ENCODE assay signal across 8 mouse cellular contexts in genomic region chr6:99523679-99524370, GRCm38 (mm10). TPM values are rescaled to one million over a fixed set of nuclear protein-coding genes. Genes with fewer than 3 reads are reported as not detected.
DNase-seq lines count a peak whose midpoint lies in the region; ATAC-seq and TF ChIP-seq lines count a peak whose summit lies in the region.

No protein-coding gene starts in this region.

- H3K4me3 ChIP-seq in layer of hippocampus, adult 2 months = peak overlapping the region; percentile 93
- H3K4me3 ChIP-seq in embryonic facial prominence, embryonic 13.5 days = peak overlapping the region; percentile 77
- H3K4me3 ChIP-seq in myocyte = peak overlapping the region; percentile 86

- H3K79me2 ChIP-seq in myocyte (ENCODE audit: control insufficient read depth, insufficient read depth) = peaks cover 5% of the 10 kb centered on the region

- no peak overlapping the region for H3ac ChIP-seq in myocyte (ENCODE audit: control insufficient read depth, insufficient read length)

- 0 out of 2 replicates have a peak, but pooled peaks cover 6% of the 10 kb centered on the region for H3K36me3 ChIP-seq in embryonic facial prominence, embryonic 13.5 days
- peaks cover 4% of the 10 kb centered on the region for H3K36me3 ChIP-seq in myocyte (ENCODE audit: control insufficient read depth, insufficient read depth)

- no peak for ATAC-seq in embryonic facial prominence, embryonic 13.5 days (ENCODE audit: insufficient number of reproducible peaks, insufficient read depth, low FRiP score, low TSS enrichment, low read depth)
- ATAC-seq in granulocyte monocyte progenitor cell, adult 5-6 weeks (replicated peaks; ENCODE audit: poor library complexity, severe bottlenecking) = no peak

- peak overlapping the region; percentile 86 for H3K9ac ChIP-seq in embryonic facial prominence, embryonic 13.5 days

- no peak for DNase-seq in layer of hippocampus, adult 2 months (ENCODE audit: low spot score in 2 of 2)
- DNase-seq in layer of hippocampus, postnatal 25 days (ENCODE audit: extremely low spot score in 1 of 2, low spot score in 1 of 2) = no peak
- peak; percentile 41 for DNase-seq in induced T-regulatory cell, adult 2 months (ENCODE audit: low read depth)
- DNase-seq in right cerebral cortex, postnatal 4 days = no peak
- DNase-seq in adrenal gland, postnatal 10 days = no peak

- H3K27ac ChIP-seq in layer of hippocampus, adult 2 months = peak overlapping the region; percentile 100
- H3K27ac ChIP-seq in embryonic facial prominence, embryonic 13.5 days = peak overlapping the region; percentile 97

- no peak for TF ChIP-seq POLR2A in myocyte (IDR thresholded peaks at IDR 0.05; ENCODE audit: insufficient read length, low read depth)

- H3K9me3 ChIP-seq in embryonic facial prominence, embryonic 13.5 days = peaks cover 5% of the 10 kb centered on the region; the same call in 1 of the 2 replicates

- peaks cover 7% of the 10 kb centered on the region; the same call in 1 of the 2 replicates for H3K4me1 ChIP-seq in embryonic facial prominence, embryonic 13.5 days

- 17% methylated on average over 10 of the region's 10 CpGs for WGBS in embryonic facial prominence, embryonic 13.5 days

- H3K27me3 ChIP-seq in embryonic facial prominence, embryonic 13.5 days = peaks cover 13% of the 10 kb centered on the region
- no peaks in the 10 kb centered on the region for H3K27me3 ChIP-seq in myocyte (ENCODE audit: control insufficient read depth, insufficient read depth, insufficient read length)

- TF ChIP-seq CTCF in layer of hippocampus, adult 2 months (conservative IDR thresholded peaks at IDR 0.05) = no peak

- peak overlapping the region; percentile 98 for H3K4me2 ChIP-seq in embryonic facial prominence, embryonic 13.5 days
- peak overlapping the region; percentile 76 for H3K4me2 ChIP-seq in myocyte (ENCODE audit: low read depth)

TF ChIP-seq in myocyte, 11 proteins besides CTCF, POLR2A, EP300 and RAD21:
- TF ChIP-seq E2F4 (IDR thresholded peaks at IDR 0.05; ENCODE audit: insufficient read depth) = no peak
- TF ChIP-seq USF1 (IDR thresholded peaks at IDR 0.05; ENCODE audit: low read depth) = peak; percentile 70

RNA-seq across cellular contexts. Expression of gene Foxp1, which starts 1.3 kb away (rescaled TPM):
- 10 to 100 TPM; 88.5 to 93.5 TPM for total RNA-seq in layer of hippocampus, adult 2 months (2021)
- 10 to 100 TPM; 85.7 to 92.0 TPM for total RNA-seq in layer of hippocampus, postnatal 25 days (2021)
- polyA plus RNA-seq in embryonic facial prominence, embryonic 13.5 days (2015; fragmentation: Nextera tagmentation; extraction: Ambion mirVana) = 66.7 TPM in 2 replicates
- polyA plus RNA-seq in myocyte (2012; fragmentation: generic; extraction: Trizol) = 17.7 TPM
- total RNA-seq in granulocyte monocyte progenitor cell, adult 5-6 weeks (2014; fragmentation: Nextera tagmentation) = 124 and 128 TPM in 2 replicates
- 62.0 and 68.5 TPM in 2 replicates for total RNA-seq in granulocyte monocyte progenitor cell, adult 5-6 weeks (2017)
- total RNA-seq in adrenal gland, postnatal 10 days (2021) = 10 to 100 TPM; 44.7 to 51.6 TPM
